ENCODE assay signal across 15 mouse cellular contexts in the genomic region with DNA sequence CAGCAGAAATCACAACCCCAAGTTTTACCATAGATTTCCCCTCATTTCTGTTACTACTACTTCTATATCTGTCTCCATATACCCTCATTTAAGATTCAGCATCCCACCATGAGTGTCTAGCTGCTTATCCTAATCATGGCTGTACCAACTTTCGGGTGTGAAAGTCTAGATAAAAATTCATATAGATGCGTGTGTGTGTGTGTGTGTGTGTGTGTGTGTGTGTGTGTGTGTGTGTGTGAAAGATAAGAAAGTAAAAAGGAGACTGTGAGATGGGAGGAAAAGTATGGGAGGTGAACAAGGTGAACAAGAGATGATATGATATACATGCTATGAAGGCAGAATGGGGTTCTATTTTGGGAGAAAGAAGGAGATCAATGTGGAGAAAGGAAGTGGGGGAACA.
"Had no signal": no experiment of that assay in that cellular context is flagged by ENCODE, and none has a peak within 500 bp of the region (broad histone marks: within the 10 kb centered on the region; RNA-seq: fewer than 3 reads in every experiment).

No protein-coding gene starts in this region.

- H3K9me3 ChIP-seq: intestine, embryonic 15.5 days; kidney, embryonic 15.5 days; limb, embryonic 10.5 days; megakaryocyte, embryonic 14.5 days; midbrain, embryonic 12.5 days; neural tube, embryonic 13.5 days had no signal

- H3K4me3 ChIP-seq: intestine, embryonic 15.5 days; kidney, embryonic 15.5 days; left cerebral cortex, adult 2 months; limb, embryonic 10.5 days; megakaryocyte, embryonic 14.5 days; midbrain, embryonic 12.5 days; neural tube, embryonic 13.5 days had no signal

- H3K9ac ChIP-seq: intestine, embryonic 15.5 days; kidney, embryonic 15.5 days; midbrain, embryonic 12.5 days; neural tube, embryonic 13.5 days had no signal

- H3K27me3 ChIP-seq: intestine, embryonic 15.5 days had no signal

- H3K36me3 ChIP-seq: intestine, embryonic 15.5 days; kidney, embryonic 15.5 days; limb, embryonic 10.5 days; midbrain, embryonic 12.5 days; neural tube, embryonic 13.5 days had no signal

- H3K4me2 ChIP-seq: intestine, embryonic 15.5 days; kidney, embryonic 15.5 days; midbrain, embryonic 12.5 days; neural tube, embryonic 13.5 days had no signal

- ATAC-seq: intestine, embryonic 15.5 days; lung, postnatal 0 days; midbrain, embryonic 16.5 days had no signal

- H3K4me1 ChIP-seq: intestine, embryonic 15.5 days; kidney, embryonic 15.5 days; limb, embryonic 10.5 days; megakaryocyte, embryonic 14.5 days had no signal

- H3K27ac ChIP-seq: intestine, embryonic 15.5 days; kidney, embryonic 15.5 days; left cerebral cortex, adult 2 months; limb, embryonic 10.5 days; midbrain, embryonic 12.5 days; neural tube, embryonic 13.5 days had no signal

- DNase-seq: kidney, adult 2 months; kidney, postnatal 14 days; lung, adult 2 months; lung, postnatal 4 days; right cerebral cortex, postnatal 14 days; thymus, postnatal 36 days had no signal
